Mouse (Mus musculus) ES-Bruce4 (cell line): ENCODE results near the gene Ica1. TPM values are rescaled to one million over a fixed set of nuclear protein-coding genes. Genes with fewer than 3 reads are reported as not detected.

ENCODE experiments used
- H3K27ac ChIP-seq: 2 replicates; pipeline ENCODE4 v1.5.1; 2012; ENCODE audit warnings: low read length, inconsistent platforms; ENCODE audit not compliant: insufficient read depth
- H3K27me3 ChIP-seq: 2 replicates; pipeline ENCODE4 v1.6.1; 2012; ENCODE audit warnings: mild to moderate bottlenecking, low read length, inconsistent platforms; ENCODE audit not compliant: control insufficient read depth, poor library complexity, insufficient read depth, severe bottlenecking
- H3K36me3 ChIP-seq: 2 replicates; pipeline ENCODE4 v1.6.1; 2012; ENCODE audit warnings: inconsistent platforms, mild to moderate bottlenecking, low read length, moderate library complexity; ENCODE audit not compliant: control insufficient read depth, poor library complexity, insufficient read depth, severe bottlenecking
- H3K4me1 ChIP-seq: one replicate; pipeline ENCODE4 v1.8.1; 2011; ENCODE audit warnings: low read length; ENCODE audit not compliant: control insufficient read depth, insufficient read depth
- H3K4me3 ChIP-seq: 2 replicates; pipeline ENCODE4 v1.5.1; 2011; ENCODE audit warnings: low read depth, mild to moderate bottlenecking, low read length
- H3K9ac ChIP-seq: 2 replicates; pipeline ENCODE4 v1.6.1; 2012; ENCODE audit warnings: low read depth, mild to moderate bottlenecking, inconsistent platforms; ENCODE audit not compliant: poor library complexity, severe bottlenecking
- H3K9me3 ChIP-seq: replicated peaks from 2 replicates; pipeline ENCODE4 v1.6.1; 2012; ENCODE audit warnings: mild to moderate bottlenecking, low read length, inconsistent platforms; ENCODE audit not compliant: control insufficient read depth, poor library complexity, insufficient read depth, severe bottlenecking
- CTCF ChIP-seq: IDR thresholded peaks from one replicate; pipeline ENCODE4 v1.8.1; 2011; ENCODE audit warnings: low read depth, low read length
- EP300 ChIP-seq: IDR thresholded peaks from 2 replicates; pipeline ENCODE4 v1.6.1; 2011; ENCODE audit warnings: low read depth, low read length; ENCODE audit not compliant: insufficient read depth
- POLR2A ChIP-seq: IDR thresholded peaks from one replicate; pipeline ENCODE4 v1.8.1; 2011; ENCODE audit warnings: low read length; ENCODE audit not compliant: insufficient read depth
- polyA plus RNA-seq: library from polyadenylated mRNA; stranded (reverse); fragments of >200 nt; gene quantifications from 2 replicates; pipeline ENCODE4 v1.2.4, GENCODE M21; 2011; ENCODE audit warnings: low read depth; ENCODE audit not compliant: missing spikeins, insufficient read depth, insufficient read length

Ica1 gene
- polyA plus RNA-seq, 1 experiment: 11.0 TPM

GRCm38 (mm10) chr6:8583892-8584291, 194.4 kb downstream of the Ica1 start:
- TF ChIP-seq POLR2A (no peak), CTCF (no peak), EP300 (no peak)
- no peaks in the 10 kb centered on the region for H3K27me3 ChIP-seq
- no peak overlapping the region for H3K9ac ChIP-seq
- H3K4me3 ChIP-seq: no peak overlapping the region
- no peaks in the 10 kb centered on the region for H3K4me1 ChIP-seq
- H3K9me3 ChIP-seq: no peaks in the 10 kb centered on the region
- no peak overlapping the region for H3K27ac ChIP-seq
- H3K36me3 ChIP-seq: no peaks in the 10 kb centered on the region

- Histone ChIP-seq H3K27me3 (no peaks in the 10 kb centered on the region), H3K9me3 (no peaks in the 10 kb centered on the region), H3K36me3 (no peaks in the 10 kb centered on the region), H3K4me1 (no peaks in the 10 kb centered on the region), H3K27ac (no peak overlapping the region), H3K4me3 (no peak overlapping the region), H3K9ac (no peak overlapping the region)
- no peak for TF ChIP-seq POLR2A
- TF ChIP-seq CTCF: no peak
- no peak for TF ChIP-seq EP300
Measured at GRCm38 (mm10) chr6:8582377-8582776, 195.9 kb downstream of the Ica1 start.

Other genes with a start within 250 kb of the Ica1 start
- gene Nxph1, start 169.9 kb upstream of the Ica1 start, polyA plus RNA-seq: not detected in 2 replicates